In genomic region chr4:150237636-150238361, GRCm38 (mm10) we compare ENCODE assay signal across 8 mouse cellular contexts. TPM values are rescaled to one million over a fixed set of nuclear protein-coding genes. Genes with fewer than 3 reads are reported as not detected.
DNase-seq lines count a peak whose midpoint lies in the region; ATAC-seq and TF ChIP-seq lines count a peak whose summit lies in the region.

No protein-coding gene starts in this region.

- peak; percentile 29 for ATAC-seq in forebrain, embryonic 15.5 days (replicated peaks)
- ATAC-seq in kidney, embryonic 16.5 days (ENCODE audit: low FRiP score, low TSS enrichment), result no peak

- H3K4me2 ChIP-seq in forebrain, embryonic 15.5 days (replicated peaks), result peak overlapping the region; percentile 75
- peak overlapping the region; percentile 82 for H3K4me2 ChIP-seq in kidney, embryonic 16.5 days (replicated peaks; ENCODE audit: low read depth, low read length)

- peaks cover 14% of the 10 kb centered on the region for H3K4me1 ChIP-seq in cerebellum, adult 2 months (ENCODE audit: control insufficient read depth, insufficient read depth, low read length)
- peaks cover 40% of the 10 kb centered on the region for H3K4me1 ChIP-seq in forebrain, embryonic 15.5 days
- H3K4me1 ChIP-seq in kidney, embryonic 16.5 days (ENCODE audit: insufficient read depth, low read length), result peaks cover 45% of the 10 kb centered on the region
- peaks cover 75% of the 10 kb centered on the region for H3K4me1 ChIP-seq in megakaryocyte, embryonic 14.5 days

- peak overlapping the region; percentile 88 for H3K9ac ChIP-seq in forebrain, embryonic 15.5 days (replicated peaks)
- peak overlapping the region; percentile 96 for H3K9ac ChIP-seq in kidney, embryonic 16.5 days (replicated peaks; ENCODE audit: low read length)

- 2% methylated on average over 21 of the region's 21 CpGs for WGBS in cerebellum, adult 2 months
- under 1% methylated on average over 21 of the region's 21 CpGs for WGBS in forebrain, embryonic 15.5 days
- under 1% methylated on average over 21 of the region's 21 CpGs for WGBS in kidney, embryonic 16.5 days

- TF ChIP-seq CTCF in cerebellum, adult 2 months (IDR thresholded peaks at IDR 0.05; ENCODE audit: borderline replicate concordance, insufficient read depth, low read depth, low read length), result no peak

- peak overlapping the region; percentile 69 for H3K27ac ChIP-seq in cerebellum, adult 2 months (ENCODE audit: insufficient read depth, low read length)
- peak overlapping the region; percentile 100 for H3K27ac ChIP-seq in forebrain, embryonic 15.5 days (replicated peaks)
- H3K27ac ChIP-seq in kidney, embryonic 16.5 days (ENCODE audit: low read length), result peak overlapping the region; percentile 99

- peak overlapping the region; percentile 75 for H3K4me3 ChIP-seq in cerebellum, adult 2 months (replicated peaks; ENCODE audit: insufficient read depth, low read depth, low read length)
- H3K4me3 ChIP-seq in forebrain, embryonic 15.5 days, result peak overlapping the region; percentile 78
- peak overlapping the region; percentile 95 for H3K4me3 ChIP-seq in kidney, embryonic 16.5 days (ENCODE audit: low read length)
- H3K4me3 ChIP-seq in megakaryocyte, embryonic 14.5 days (replicated peaks), result peak overlapping the region; percentile 97

- TF ChIP-seq POLR2A in cerebellum, adult 2 months (IDR thresholded peaks at IDR 0.05; ENCODE audit: borderline replicate concordance, insufficient read depth, low read length), result no peak

- H3K9me3 ChIP-seq in forebrain, embryonic 15.5 days, result no peaks in the 10 kb centered on the region
- H3K9me3 ChIP-seq in kidney, embryonic 16.5 days (ENCODE audit: low read length), result no peaks in the 10 kb centered on the region
- no peaks in the 10 kb centered on the region for H3K9me3 ChIP-seq in megakaryocyte, embryonic 14.5 days

- peak in 1 of 2 experiments; percentile 49 for DNase-seq in cerebellum, adult 2 months
- DNase-seq in cerebellum, postnatal 4 days (ENCODE audit: low spot score in 2 of 2), result no peak
- peak; percentile 47 for DNase-seq in MN1 (ENCODE audit: low spot score)
- DNase-seq in thymus, postnatal 36 days, result peak; percentile 34 to 36
- DNase-seq in left cerebral cortex, postnatal 14 days (ENCODE audit: low spot score in 2 of 2), result no peak

- intact Hi-C loops in left cerebral cortex, postnatal 14 days (cut with DNase I), result no loop called here

- H3K27me3 ChIP-seq in cerebellum, adult 2 months (ENCODE audit: control insufficient read depth, insufficient read depth, low read length), result no peaks in the 10 kb centered on the region
- H3K27me3 ChIP-seq in forebrain, embryonic 15.5 days, result no peaks in the 10 kb centered on the region
- no peaks in the 10 kb centered on the region for H3K27me3 ChIP-seq in kidney, embryonic 16.5 days (ENCODE audit: insufficient read depth, low read length)
- no peaks in the 10 kb centered on the region for H3K27me3 ChIP-seq in megakaryocyte, embryonic 14.5 days (replicated peaks)

- peaks cover 18% of the 10 kb centered on the region for H3K36me3 ChIP-seq in forebrain, embryonic 15.5 days
- H3K36me3 ChIP-seq in kidney, embryonic 16.5 days (ENCODE audit: insufficient read depth, low read length), result peaks cover 32% of the 10 kb centered on the region
- peaks cover 42% of the 10 kb centered on the region for H3K36me3 ChIP-seq in megakaryocyte, embryonic 14.5 days (replicated peaks; ENCODE audit: low read length)

RNA-seq across cellular contexts. Expression of gene Eno1, which starts 1.3 kb away (rescaled TPM):
- 918 and 961 TPM in 2 replicates for polyA plus RNA-seq in cerebellum, adult 2 months (2012; rRNA removed)
- 953 and 957 TPM in 2 replicates for polyA plus RNA-seq in forebrain, embryonic 15.5 days (2015; fragmentation: Nextera tagmentation; extraction: Ambion mirVana)
- 1,990 and 2,045 TPM in 2 replicates for polyA plus RNA-seq in kidney, embryonic 16.5 days (2015; fragmentation: Nextera tagmentation; extraction: Ambion mirVana)
- polyA plus RNA-seq in megakaryocyte, embryonic 14.5 days (2012; ENCODE audit: insufficient read depth, low replicate concordance), result 2,192 and 2,220 TPM in 2 replicates
- total RNA-seq in left cerebral cortex, postnatal 14 days (2021), result 100 to 1,000 TPM; 378 to 386 TPM

RNA-seq across cellular contexts. Expression of gene Car6, which starts 36.7 kb away (rescaled TPM):
- polyA plus RNA-seq in cerebellum, adult 2 months (2012; rRNA removed), result not detected in 2 replicates
- polyA plus RNA-seq in forebrain, embryonic 15.5 days (2015; fragmentation: Nextera tagmentation; extraction: Ambion mirVana), result not detected in 2 replicates
- polyA plus RNA-seq in kidney, embryonic 16.5 days (2015; fragmentation: Nextera tagmentation; extraction: Ambion mirVana), result 0.29 TPM in 1 of 2 replicates, not detected in the other
- polyA plus RNA-seq in megakaryocyte, embryonic 14.5 days (2012; ENCODE audit: insufficient read depth, low replicate concordance), result not detected in 2 replicates
- total RNA-seq in left cerebral cortex, postnatal 14 days (2021), result not detected

RNA-seq across cellular contexts. Expression of gene Rere, which starts 43.6 kb away (rescaled TPM):
- 69.1 and 73.2 TPM in 2 replicates for polyA plus RNA-seq in cerebellum, adult 2 months (2012; rRNA removed)
- 26.6 and 32.0 TPM in 2 replicates for polyA plus RNA-seq in forebrain, embryonic 15.5 days (2015; fragmentation: Nextera tagmentation; extraction: Ambion mirVana)
- polyA plus RNA-seq in kidney, embryonic 16.5 days (2015; fragmentation: Nextera tagmentation; extraction: Ambion mirVana), result 30.7 and 40.6 TPM in 2 replicates
- polyA plus RNA-seq in megakaryocyte, embryonic 14.5 days (2012; ENCODE audit: insufficient read depth, low replicate concordance), result 39.0 and 101 TPM in 2 replicates
- 100 to 1,000 TPM in 1 of 2 experiments, 10 to 100 TPM in 1; 95.6 to 100 TPM for total RNA-seq in left cerebral cortex, postnatal 14 days (2021)

Comparison
In these comparisons a context has a peak if more than half of its experiments do, and no peak if none do; other contexts are left out.
1. DNase-seq: peak in MN1 (single experiment) and thymus, postnatal 36 days (2 of 2); none in cerebellum, postnatal 4 days (0 of 2) and left cerebral cortex, postnatal 14 days (0 of 2).
2. Peak in every context shown above with its lines, with median percentiles within 50 percentile points of each other: H3K27ac ChIP-seq and H3K4me3 ChIP-seq.